Mouse (Mus musculus): ENCODE results near the gene Moxd1. TPM values are rescaled to one million over a fixed set of nuclear protein-coding genes. Genes with fewer than 3 reads are reported as not detected.
"Not testable (repeated sequence)": the region's sequence is repeated elsewhere in the genome, so short reads cannot be mapped to it uniquely, and the experiment has no call there.

Gene Moxd1
- polyA plus RNA-seq, 1 experiment from 2014 or later, result 2.0 TPM

GRCm38 (mm10) chr10:24297792-24298191, 74.5 kb downstream of the Moxd1 start:
- Histone ChIP-seq H3K9me3 (ENCODE audit: control insufficient read depth, low read length) (no peaks in the 10 kb centered on the region), H3K4me1 (replicated peaks; ENCODE audit: control insufficient read depth, insufficient read depth, low read length) (no peaks in the 10 kb centered on the region), H3K4me2 (ENCODE audit: low read length) (no peak overlapping the region), H3K27me3 (replicated peaks; ENCODE audit: control insufficient read depth, insufficient read depth, low read length) (no peaks in the 10 kb centered on the region), H3K4me3 (replicated peaks; ENCODE audit: low read length) (no peak overlapping the region), H3K27ac (ENCODE audit: low read length) (no peak overlapping the region), H3K36me3 (ENCODE audit: control insufficient read depth, insufficient read depth) (no peaks in the 10 kb centered on the region), H3K9ac (replicated peaks; ENCODE audit: low read depth, low read length) (no peak overlapping the region)
- ATAC-seq, result no peak
- WGBS, result 0% methylated on average over 1 of the region's 1 CpGs

DNA sequence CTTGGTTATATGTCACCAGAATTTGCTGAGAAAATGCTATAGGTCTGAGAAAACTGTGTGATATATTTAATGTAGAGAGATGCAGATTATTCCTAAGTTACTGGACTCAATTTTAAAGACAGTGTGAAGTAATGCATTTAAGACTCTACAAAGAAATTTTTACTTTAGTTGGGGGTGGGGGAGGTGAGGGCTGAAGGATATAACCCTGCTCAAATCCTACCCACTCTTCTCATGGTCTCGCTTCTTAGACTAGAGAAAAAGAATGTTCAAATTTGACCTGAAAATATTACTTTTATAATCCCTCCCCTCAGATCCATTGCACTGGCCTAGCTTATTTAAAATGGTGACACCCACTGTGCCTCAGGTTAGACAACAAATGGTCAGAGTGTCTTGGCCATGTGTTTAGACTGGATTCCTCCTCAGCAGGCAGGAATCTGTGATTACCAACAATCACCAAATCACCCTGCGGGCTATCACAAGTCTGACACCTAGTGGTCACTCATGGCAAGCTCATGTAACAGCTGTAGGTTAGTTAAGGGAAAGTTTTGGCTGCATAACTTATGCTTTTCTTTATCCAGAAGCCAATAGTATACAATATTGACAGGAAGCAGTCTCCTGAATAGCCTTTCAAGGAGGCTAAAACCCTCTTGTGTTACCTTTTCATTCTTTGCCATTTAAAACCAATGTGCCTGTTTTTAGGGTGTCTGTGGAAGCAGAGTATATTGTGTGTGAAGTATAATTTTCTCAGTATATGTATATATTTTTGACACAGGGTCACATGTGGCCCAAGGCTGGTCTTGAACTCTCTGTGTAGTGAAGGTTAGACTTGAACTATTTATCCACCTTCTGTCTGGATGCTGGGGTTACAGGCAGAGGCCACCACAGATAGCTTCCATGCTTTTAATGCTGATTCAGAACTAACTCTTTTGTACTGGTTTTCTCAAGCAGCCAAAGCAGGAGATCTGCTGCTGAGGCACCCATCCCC, 75.2 kb downstream of the Moxd1 start:
- H3K4me3 ChIP-seq (replicated peaks; ENCODE audit: low read length), result no peak overlapping the region
- no peak overlapping the region for H3K4me2 ChIP-seq (ENCODE audit: low read length)
- no peaks in the 10 kb centered on the region for H3K9me3 ChIP-seq (ENCODE audit: control insufficient read depth, low read length)
- H3K27ac ChIP-seq (ENCODE audit: low read length), result no peak overlapping the region
- peak; percentile 80 for ATAC-seq
- H3K36me3 ChIP-seq (ENCODE audit: control insufficient read depth, insufficient read depth), result no peaks in the 10 kb centered on the region
- H3K4me1 ChIP-seq (replicated peaks; ENCODE audit: control insufficient read depth, insufficient read depth, low read length), result no peaks in the 10 kb centered on the region
- no peak overlapping the region for H3K9ac ChIP-seq (replicated peaks; ENCODE audit: low read depth, low read length)
- WGBS, result 44% methylated on average over 2 of the region's 2 CpGs
- no peaks in the 10 kb centered on the region for H3K27me3 ChIP-seq (replicated peaks; ENCODE audit: control insufficient read depth, insufficient read depth, low read length)

DNA sequence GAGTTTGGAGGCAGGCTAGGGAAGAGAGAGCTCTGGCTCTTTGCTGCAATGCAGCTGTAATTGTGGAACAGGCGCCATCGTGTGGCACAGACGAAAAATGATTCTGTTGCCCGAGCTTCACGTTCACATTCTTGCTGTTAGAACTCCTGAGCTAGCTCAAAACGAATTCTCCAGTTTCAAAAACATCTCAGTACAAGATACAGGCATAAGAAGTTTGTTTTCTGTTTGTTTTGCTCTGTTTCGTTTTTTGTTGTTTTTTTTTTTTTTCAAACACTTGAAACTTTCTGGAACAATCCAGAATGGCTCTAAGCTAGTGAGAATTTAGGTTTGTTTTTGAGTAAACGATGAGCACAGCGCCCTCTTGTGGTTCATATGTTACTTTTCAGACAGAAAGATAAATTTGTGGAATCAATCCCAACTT, 88.9 kb downstream of the Moxd1 start:
- peak; percentile 84 for ATAC-seq
- Histone ChIP-seq H3K9me3 (ENCODE audit: control insufficient read depth, low read length) (no peaks in the 10 kb centered on the region), H3K4me1 (replicated peaks; ENCODE audit: control insufficient read depth, insufficient read depth, low read length) (peaks cover 3% of the 10 kb centered on the region), H3K9ac (replicated peaks; ENCODE audit: low read depth, low read length) (no peak overlapping the region), H3K27me3 (replicated peaks; ENCODE audit: control insufficient read depth, insufficient read depth, low read length) (no peaks in the 10 kb centered on the region), H3K36me3 (ENCODE audit: control insufficient read depth, insufficient read depth) (no peaks in the 10 kb centered on the region), H3K4me2 (ENCODE audit: low read length) (peak overlapping the region; percentile 25; the same call in 1 of the 2 replicates), H3K27ac (ENCODE audit: low read length) (no peak overlapping the region), H3K4me3 (replicated peaks; ENCODE audit: low read length) (no peak overlapping the region)
- under 1% methylated on average over 9 of the region's 9 CpGs for WGBS

GRCm38 (mm10) chr10:24317126-24317836, 94.0 kb downstream of the Moxd1 start:
- Histone ChIP-seq H3K27me3 (replicated peaks; ENCODE audit: control insufficient read depth, insufficient read depth, low read length) (no peaks in the 10 kb centered on the region), H3K9me3 (ENCODE audit: control insufficient read depth, low read length) (no peaks in the 10 kb centered on the region), H3K27ac (ENCODE audit: low read length) (no peak overlapping the region), H3K4me2 (ENCODE audit: low read length) (0 out of 2 replicates have a peak overlapping the region, but pooled peaks have one; percentile 6), H3K4me1 (replicated peaks; ENCODE audit: control insufficient read depth, insufficient read depth, low read length) (peaks cover 6% of the 10 kb centered on the region), H3K4me3 (replicated peaks; ENCODE audit: low read length) (no peak overlapping the region), H3K9ac (replicated peaks; ENCODE audit: low read depth, low read length) (no peak overlapping the region), H3K36me3 (ENCODE audit: control insufficient read depth, insufficient read depth) (no peaks in the 10 kb centered on the region)
- peak; percentile 70 for ATAC-seq
- 44% methylated on average over 19 of the region's 19 CpGs for WGBS

DNA sequence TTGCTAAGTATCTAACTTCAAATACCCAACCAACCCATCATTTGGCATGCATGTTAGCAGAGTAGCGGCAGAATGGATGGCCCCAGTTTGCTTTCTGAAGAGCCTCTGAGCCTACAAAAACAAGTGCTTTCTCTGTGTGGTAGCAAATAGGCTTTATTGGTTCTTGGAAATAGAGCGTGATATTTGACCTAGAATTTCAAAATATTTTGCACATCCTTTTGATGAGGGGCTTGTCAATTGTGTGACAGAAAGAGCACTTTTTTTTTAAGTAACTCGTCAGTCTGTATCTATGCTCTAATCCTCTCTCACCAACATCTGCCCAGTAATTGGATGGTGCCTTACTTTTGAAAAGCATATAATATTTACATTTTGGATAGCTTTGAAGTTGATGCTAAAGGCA, 97.0 kb downstream of the Moxd1 start:
- 86% methylated on average over 3 of the region's 3 CpGs for WGBS
- no peak for ATAC-seq

GRCm38 (mm10) chr10:24323066-24323465, 99.7 kb downstream of the Moxd1 start:
- Histone ChIP-seq H3K4me1 (replicated peaks; ENCODE audit: control insufficient read depth, insufficient read depth, low read length) (no peaks in the 10 kb centered on the region), H3K36me3 (ENCODE audit: control insufficient read depth, insufficient read depth) (no peaks in the 10 kb centered on the region), H3K27ac (ENCODE audit: low read length) (no peak overlapping the region), H3K4me2 (ENCODE audit: low read length) (no peak overlapping the region), H3K27me3 (replicated peaks; ENCODE audit: control insufficient read depth, insufficient read depth, low read length) (no peaks in the 10 kb centered on the region), H3K9me3 (ENCODE audit: control insufficient read depth, low read length) (no peaks in the 10 kb centered on the region), H3K9ac (replicated peaks; ENCODE audit: low read depth, low read length) (no peak overlapping the region), H3K4me3 (replicated peaks; ENCODE audit: low read length) (no peak overlapping the region)
- WGBS, result 92% methylated on average over 4 of the region's 4 CpGs
- no peak for ATAC-seq

More for the DNA sequence above, 97.0 kb downstream of the Moxd1 start:
- Histone ChIP-seq H3K27ac (ENCODE audit: low read length) (no peak overlapping the region), H3K4me3 (replicated peaks; ENCODE audit: low read length) (no peak overlapping the region), H3K9me3 (ENCODE audit: control insufficient read depth, low read length) (no peaks in the 10 kb centered on the region), H3K4me2 (ENCODE audit: low read length) (no peak overlapping the region), H3K27me3 (replicated peaks; ENCODE audit: control insufficient read depth, insufficient read depth, low read length) (no peaks in the 10 kb centered on the region), H3K4me1 (replicated peaks; ENCODE audit: control insufficient read depth, insufficient read depth, low read length) (peaks cover 6% of the 10 kb centered on the region), H3K36me3 (ENCODE audit: control insufficient read depth, insufficient read depth) (no peaks in the 10 kb centered on the region), H3K9ac (replicated peaks; ENCODE audit: low read depth, low read length) (no peak overlapping the region)

GRCm38 (mm10) chr10:24327265-24327664, 103.9 kb downstream of the Moxd1 start:
- H3K36me3 ChIP-seq (ENCODE audit: control insufficient read depth, insufficient read depth); H3K27me3 ChIP-seq (replicated peaks; ENCODE audit: control insufficient read depth, insufficient read depth, low read length); H3K4me3 ChIP-seq (replicated peaks; ENCODE audit: low read length); H3K9me3 ChIP-seq (ENCODE audit: control insufficient read depth, low read length); H3K4me1 ChIP-seq (replicated peaks; ENCODE audit: control insufficient read depth, insufficient read depth, low read length); H3K4me2 ChIP-seq (ENCODE audit: low read length); H3K9ac ChIP-seq (replicated peaks; ENCODE audit: low read depth, low read length); ATAC-seq; H3K27ac ChIP-seq (ENCODE audit: low read length): not testable (repeated sequence)
- 34% methylated on average over 8 of the region's 8 CpGs for WGBS

DNA sequence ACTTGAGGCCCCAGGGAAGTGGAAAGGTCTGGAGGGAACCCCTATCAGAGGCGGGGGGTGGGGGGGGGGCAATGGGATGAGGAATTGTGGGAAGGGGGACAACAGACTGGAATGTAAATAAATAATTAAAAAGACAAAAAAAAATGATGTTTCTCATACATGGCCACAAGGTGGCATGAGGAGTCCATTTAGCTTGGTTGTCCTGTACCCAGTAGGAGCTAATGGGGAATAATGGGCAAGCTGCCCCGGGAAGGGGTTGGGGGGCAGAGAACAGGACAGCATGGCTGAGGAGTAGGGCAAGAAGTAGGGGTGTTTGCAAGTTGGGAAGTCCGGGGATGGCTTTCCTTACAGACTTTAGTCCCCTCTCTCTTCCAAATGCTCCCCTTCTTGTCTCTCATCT, 109.5 kb downstream of the Moxd1 start:
- no peak overlapping the region for H3K27ac ChIP-seq (ENCODE audit: low read length)
- no peak for ATAC-seq
- 50% methylated on average over 3 of the region's 3 CpGs for WGBS
- H3K9me3 ChIP-seq (ENCODE audit: control insufficient read depth, low read length), result no peaks in the 10 kb centered on the region
- no peak overlapping the region for H3K4me2 ChIP-seq (ENCODE audit: low read length)
- H3K36me3 ChIP-seq (ENCODE audit: control insufficient read depth, insufficient read depth), result no peaks in the 10 kb centered on the region
- H3K27me3 ChIP-seq (replicated peaks; ENCODE audit: control insufficient read depth, insufficient read depth, low read length), result no peaks in the 10 kb centered on the region
- no peak overlapping the region for H3K9ac ChIP-seq (replicated peaks; ENCODE audit: low read depth, low read length)
- no peaks in the 10 kb centered on the region for H3K4me1 ChIP-seq (replicated peaks; ENCODE audit: control insufficient read depth, insufficient read depth, low read length)
- H3K4me3 ChIP-seq (replicated peaks; ENCODE audit: low read length), result no peak overlapping the region

DNA sequence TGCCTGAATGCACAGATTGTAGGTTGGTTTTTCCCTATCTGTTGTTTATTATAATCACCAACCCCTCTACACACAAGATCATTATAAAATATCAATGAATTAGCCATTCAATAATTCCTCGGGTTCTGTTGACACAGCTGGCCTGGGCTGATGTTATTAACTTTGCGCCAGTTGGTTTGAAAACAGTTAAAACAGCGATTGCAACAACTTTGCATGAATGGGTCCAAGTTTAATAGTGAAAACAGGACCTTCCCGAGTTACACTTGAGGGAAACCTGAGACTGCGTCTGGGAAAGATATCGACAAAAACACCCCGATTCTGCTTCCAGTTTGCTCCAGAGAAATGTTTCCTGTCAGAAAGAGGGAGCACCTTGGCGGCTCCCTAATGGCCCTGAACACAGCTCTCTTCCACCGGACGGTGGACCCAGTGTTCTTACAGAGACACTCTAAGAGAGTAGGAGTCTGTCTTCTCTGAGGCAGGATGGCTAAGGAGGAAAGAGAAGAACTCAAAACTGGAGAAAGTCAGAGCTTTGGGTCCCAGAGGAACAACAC, 116.4 kb downstream of the Moxd1 start:
- no peak overlapping the region for H3K4me3 ChIP-seq (replicated peaks; ENCODE audit: low read length)
- 87% methylated on average over 10 of the region's 10 CpGs for WGBS
- ATAC-seq, result no peak
- H3K4me2 ChIP-seq (ENCODE audit: low read length), result no peak overlapping the region
- no peaks in the 10 kb centered on the region for H3K9me3 ChIP-seq (ENCODE audit: control insufficient read depth, low read length)
- no peaks in the 10 kb centered on the region for H3K36me3 ChIP-seq (ENCODE audit: control insufficient read depth, insufficient read depth)
- no peaks in the 10 kb centered on the region for H3K4me1 ChIP-seq (replicated peaks; ENCODE audit: control insufficient read depth, insufficient read depth, low read length)
- no peak overlapping the region for H3K27ac ChIP-seq (ENCODE audit: low read length)
- H3K27me3 ChIP-seq (replicated peaks; ENCODE audit: control insufficient read depth, insufficient read depth, low read length), result no peaks in the 10 kb centered on the region
- no peak overlapping the region for H3K9ac ChIP-seq (replicated peaks; ENCODE audit: low read depth, low read length)

Measured in forebrain, embryonic 16.5 days (tissue).